Mouse (Mus musculus) lung, embryonic 16.5 days (tissue): ENCODE measurements at regions not wholly inside any gene's neighbourhood (a gene's known extent, or its start where the extent isn't known, plus 50 kb on each side); places are given as distances from the start of the nearest gene placed in this dataset.

Experiments used
- ATAC-seq: fragments of 200-750 bp; cut with Nextera tagmentation; 2 replicates; pipeline ENCODE4 v1.8.0; 2017; ENCODE audit warnings: low read depth, mild to moderate bottlenecking, moderate library complexity
- H3K27ac ChIP-seq: fragments of 300-500 bp; sonication (generic); 2 replicates; pipeline ENCODE4 v1.5.1; 2014; ENCODE audit warnings: mild to moderate bottlenecking, control low read depth, low read length
- H3K27me3 ChIP-seq: fragments of 300-500 bp; sonication (generic); 2 replicates; pipeline ENCODE4 v1.6.1; 2014; ENCODE audit warnings: low read depth, low read length, mixed read lengths; ENCODE audit not compliant: control insufficient read depth, insufficient read depth
- H3K36me3 ChIP-seq: fragments of 300-500 bp; sonication (generic); 2 replicates; pipeline ENCODE4 v1.6.1; 2014; ENCODE audit warnings: low read length; ENCODE audit not compliant: control insufficient read depth, insufficient read depth
- H3K4me1 ChIP-seq: fragments of 300-500 bp; sonication (generic); replicated peaks from 2 replicates; pipeline ENCODE4 v1.6.1; 2014; ENCODE audit warnings: low read length, mixed read lengths; ENCODE audit not compliant: control insufficient read depth, insufficient read depth
- H3K4me2 ChIP-seq: fragments of 300-500 bp; sonication (generic); 2 replicates; pipeline ENCODE4 v1.6.1; 2014; ENCODE audit warnings: low read depth, low read length, control low read depth
- H3K4me3 ChIP-seq: fragments of 300-500 bp; sonication (generic); 2 replicates; pipeline ENCODE4 v1.5.1; 2014; ENCODE audit warnings: mild to moderate bottlenecking, low read length, control low read depth
- H3K9ac ChIP-seq: fragments of 300-500 bp; sonication (generic); 2 replicates; pipeline ENCODE4 v1.6.1; 2014; ENCODE audit warnings: low read length, control low read depth
- H3K9me3 ChIP-seq: fragments of 300-500 bp; sonication (generic); 2 replicates; pipeline ENCODE4 v1.6.1; 2016; ENCODE audit warnings: low read length; ENCODE audit not compliant: control insufficient read depth
- WGBS: fragments of 180-500 bp; shearing (Covaris S2); extraction: QIAGEN DNeasy Blood & Tissue Kit; methylation state at CpG from one replicate; pipeline ENCODE4 v1.1.7; 2014; 5-methylcytosine and 5-hydroxymethylcytosine counted together

GRCm38 (mm10) chr6:100390258-100390910, 103.1 kb upstream of the Rybp start:
- H3K4me2 ChIP-seq, result no peak overlapping the region
- no peak overlapping the region for H3K27ac ChIP-seq
- no peaks in the 10 kb centered on the region for H3K27me3 ChIP-seq
- H3K4me1 ChIP-seq, result peaks cover 2% of the 10 kb centered on the region; the same call in 1 of the 2 replicates
- no peak for ATAC-seq
- WGBS, result 77% methylated on average over 7 of the region's 7 CpGs
- no peak overlapping the region for H3K9ac ChIP-seq
- no peaks in the 10 kb centered on the region for H3K36me3 ChIP-seq
- H3K4me3 ChIP-seq, result no peak overlapping the region
- H3K9me3 ChIP-seq, result peaks cover 3% of the 10 kb centered on the region

DNA sequence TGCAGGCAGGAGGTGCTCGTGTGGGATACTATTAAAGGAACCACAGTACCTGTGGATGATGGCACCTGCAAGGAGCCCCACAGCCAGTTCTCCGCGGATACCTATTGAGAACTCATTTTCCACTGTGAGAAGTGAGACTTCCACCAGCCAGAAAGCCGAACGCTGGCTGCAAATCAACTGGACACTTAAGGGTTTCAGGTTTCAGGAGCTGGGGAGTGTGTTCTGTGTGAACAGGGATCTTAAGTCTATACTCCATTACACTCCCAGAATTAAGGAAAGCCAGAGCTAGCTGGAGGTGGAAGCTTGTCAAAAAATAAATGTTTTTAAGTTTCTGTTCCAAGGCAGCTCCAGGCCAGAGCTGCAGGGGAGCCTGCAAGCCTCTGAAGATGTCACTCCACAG, 99.8 kb upstream of the Rybp start:
- peak; percentile 62; the same call in 1 of the 2 replicates for ATAC-seq
- H3K27ac ChIP-seq, result no peak overlapping the region
- H3K4me3 ChIP-seq, result no peak overlapping the region
- no peak overlapping the region for H3K4me2 ChIP-seq
- H3K9ac ChIP-seq, result no peak overlapping the region
- H3K27me3 ChIP-seq, result no peaks in the 10 kb centered on the region
- WGBS, result 17% methylated on average over 5 of the region's 5 CpGs
- H3K9me3 ChIP-seq, result peaks cover 3% of the 10 kb centered on the region; the same call in 1 of the 2 replicates
- peaks cover 2% of the 10 kb centered on the region; the same call in 1 of the 2 replicates for H3K4me1 ChIP-seq
- no peaks in the 10 kb centered on the region for H3K36me3 ChIP-seq

DNA sequence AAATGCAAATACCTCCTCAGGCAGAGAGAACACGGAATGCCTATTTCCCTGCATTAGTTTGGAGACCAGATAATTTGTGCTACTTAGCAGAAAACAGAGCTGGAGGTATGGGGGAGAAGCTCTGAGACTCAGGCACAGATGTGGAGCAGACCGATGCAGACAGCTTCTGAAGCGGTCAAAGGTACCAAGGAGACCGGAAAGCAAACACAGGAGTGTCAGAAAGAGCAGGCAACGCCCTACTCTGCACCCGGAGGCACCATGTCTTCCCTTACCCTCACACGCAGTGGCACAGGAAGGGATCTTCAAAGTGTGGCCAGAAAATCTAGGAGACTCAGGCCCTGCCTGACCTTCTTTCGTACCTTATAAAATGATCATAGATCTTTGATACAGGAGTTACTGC, 98.4 kb upstream of the Rybp start:
- H3K4me3 ChIP-seq, result no peak overlapping the region
- no peak overlapping the region for H3K27ac ChIP-seq
- no peaks in the 10 kb centered on the region for H3K27me3 ChIP-seq
- 43% methylated on average over 8 of the region's 8 CpGs for WGBS
- ATAC-seq, result no peak
- H3K4me1 ChIP-seq, result peaks cover 5% of the 10 kb centered on the region
- no peaks in the 10 kb centered on the region for H3K36me3 ChIP-seq
- peaks cover 3% of the 10 kb centered on the region; the same call in 1 of the 2 replicates for H3K9me3 ChIP-seq
- no peak overlapping the region for H3K9ac ChIP-seq
- no peak overlapping the region for H3K4me2 ChIP-seq

- Histone ChIP-seq H3K27ac (no peak overlapping the region), H3K4me3 (no peak overlapping the region), H3K9me3 (no peaks in the 10 kb centered on the region), H3K36me3 (no peaks in the 10 kb centered on the region), H3K4me1 (peaks cover 10% of the 10 kb centered on the region), H3K4me2 (no peak overlapping the region), H3K27me3 (no peaks in the 10 kb centered on the region), H3K9ac (no peak overlapping the region)
- 76% methylated on average over 5 of the region's 5 CpGs for whole genome bisulfite sequencing
- ATAC-seq, result no peak
These were observed 93.8 kb upstream of the Rybp start for GRCm38 (mm10) chr6:100381046-100381445.

DNA sequence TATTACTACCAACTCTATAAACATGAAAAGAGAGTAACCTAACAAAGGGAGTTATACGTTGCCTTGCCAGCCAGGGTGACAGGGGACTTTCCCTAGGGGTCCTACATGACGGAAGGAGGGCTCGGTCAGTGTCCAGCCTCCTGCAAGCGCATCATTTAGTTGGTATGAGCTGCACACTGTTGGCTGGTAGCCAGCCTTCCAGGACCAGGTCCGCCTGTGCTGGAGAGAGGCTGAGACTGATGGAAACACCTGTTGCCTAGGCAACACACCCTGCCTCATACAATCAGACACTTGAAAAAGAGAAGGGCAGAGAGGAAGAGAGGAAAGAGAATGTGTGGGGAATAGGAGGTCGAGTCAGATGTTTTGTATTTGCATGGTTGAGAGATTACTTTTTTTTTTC, 93.3 kb upstream of the Rybp start:
- Histone ChIP-seq H3K4me3 (no peak overlapping the region), H3K9me3 (no peaks in the 10 kb centered on the region), H3K4me2 (no peak overlapping the region), H3K27me3 (no peaks in the 10 kb centered on the region), H3K9ac (no peak overlapping the region), H3K4me1 (peaks cover 10% of the 10 kb centered on the region), H3K27ac (no peak overlapping the region), H3K36me3 (no peaks in the 10 kb centered on the region)
- 19% methylated on average over 6 of the region's 6 CpGs for WGBS
- ATAC-seq, result peak; percentile 24; the same call in 1 of the 2 replicates

DNA sequence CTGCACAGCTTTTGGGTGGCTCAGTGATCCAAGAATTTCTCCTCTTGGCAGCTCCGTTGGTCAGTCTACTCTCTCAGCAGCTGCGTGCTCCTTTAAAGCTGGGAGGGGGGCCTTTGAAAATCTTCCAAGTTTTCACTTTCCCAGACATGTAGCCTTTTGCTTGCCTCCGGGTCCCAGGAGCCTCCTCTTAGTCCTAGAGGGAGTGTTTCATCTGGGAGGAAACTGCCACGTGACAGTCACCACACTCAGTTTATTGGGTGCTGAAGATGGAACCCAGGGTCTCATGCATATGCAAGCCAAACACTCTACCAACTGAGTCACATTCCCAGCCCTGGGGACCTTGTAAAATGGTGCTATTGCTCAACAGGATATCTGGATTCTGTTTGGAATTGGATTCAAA, 92.5 kb upstream of the Rybp start:
- H3K9ac ChIP-seq, result no peak overlapping the region
- ATAC-seq, result peak; percentile 83
- H3K4me2 ChIP-seq, result no peak overlapping the region
- no peaks in the 10 kb centered on the region for H3K36me3 ChIP-seq
- H3K27me3 ChIP-seq, result no peaks in the 10 kb centered on the region
- H3K4me1 ChIP-seq, result peaks cover 10% of the 10 kb centered on the region
- H3K27ac ChIP-seq, result no peak overlapping the region
- WGBS, result 23% methylated on average over 4 of the region's 4 CpGs
- H3K4me3 ChIP-seq, result no peak overlapping the region
- no peaks in the 10 kb centered on the region for H3K9me3 ChIP-seq

GRCm38 (mm10) chr6:100378533-100378874, 91.2 kb upstream of the Rybp start:
- WGBS, result 41% methylated on average over 4 of the region's 4 CpGs
- ATAC-seq, result no peak
- Histone ChIP-seq H3K9me3 (no peaks in the 10 kb centered on the region), H3K9ac (no peak overlapping the region), H3K36me3 (no peaks in the 10 kb centered on the region), H3K4me3 (no peak overlapping the region), H3K27me3 (no peaks in the 10 kb centered on the region), H3K27ac (no peak overlapping the region), H3K4me1 (peaks cover 10% of the 10 kb centered on the region), H3K4me2 (no peak overlapping the region)

DNA sequence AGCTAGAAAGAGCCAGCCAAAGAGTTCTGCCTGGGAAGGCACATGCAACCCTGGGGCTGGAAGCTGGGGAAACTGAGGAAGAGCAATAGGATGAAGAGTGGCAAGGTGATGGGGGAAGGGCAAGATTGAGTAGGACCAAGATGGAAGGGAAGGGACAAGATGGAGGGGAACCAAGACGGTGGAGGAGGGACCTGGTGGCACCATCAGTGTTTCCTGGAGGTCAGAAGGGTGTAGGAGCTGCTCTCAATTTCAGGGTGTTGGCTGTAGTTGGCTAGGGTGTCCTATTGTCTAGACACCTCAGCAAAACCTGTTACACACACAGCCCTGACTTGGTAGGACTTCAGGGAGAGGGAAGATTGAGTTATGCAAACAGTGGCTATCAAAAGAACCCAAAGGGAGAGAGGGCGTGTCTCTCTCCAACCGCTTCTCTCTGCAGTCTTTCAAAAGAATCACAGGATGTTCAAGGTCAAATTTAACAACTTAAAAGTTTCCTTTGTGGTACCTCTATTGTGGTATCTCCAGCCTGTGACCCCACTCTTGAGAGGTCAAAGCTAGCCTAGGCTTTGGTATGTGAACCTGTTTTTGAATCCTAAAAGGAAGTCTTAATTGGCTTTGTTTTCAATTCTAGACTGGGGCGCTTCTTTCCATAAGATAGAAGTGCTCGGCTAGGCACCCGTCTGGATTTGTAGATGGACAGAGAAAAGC, 90.7 kb upstream of the Rybp start:
- peaks cover 10% of the 10 kb centered on the region for H3K4me1 ChIP-seq
- no peaks in the 10 kb centered on the region for H3K27me3 ChIP-seq
- H3K27ac ChIP-seq, result no peak overlapping the region
- no peaks in the 10 kb centered on the region for H3K9me3 ChIP-seq
- ATAC-seq, result no peak
- no peaks in the 10 kb centered on the region for H3K36me3 ChIP-seq
- no peak overlapping the region for H3K4me2 ChIP-seq
- H3K4me3 ChIP-seq, result no peak overlapping the region
- H3K9ac ChIP-seq, result no peak overlapping the region
- WGBS, result 53% methylated on average over 6 of the region's 6 CpGs

- Histone ChIP-seq H3K4me1 (peaks cover 10% of the 10 kb centered on the region), H3K36me3 (no peaks in the 10 kb centered on the region), H3K9me3 (no peaks in the 10 kb centered on the region), H3K27me3 (no peaks in the 10 kb centered on the region), H3K4me3 (no peak overlapping the region), H3K9ac (no peak overlapping the region), H3K27ac (no peak overlapping the region), H3K4me2 (no peak overlapping the region)
- WGBS, result 29% methylated on average over 9 of the region's 9 CpGs
- ATAC-seq, result no peak
These were observed 89.4 kb upstream of the Rybp start for GRCm38 (mm10) chr6:100376656-100377055.
